Mouse (Mus musculus): ENCODE measurements around the gene Ano6. TPM values are rescaled to one million over a fixed set of nuclear protein-coding genes. Genes with fewer than 3 reads are reported as not detected.
A peak's percentile ranks its signal among the peaks of the same experiment; 100 is the strongest.

Gene Ano6
- polyA plus RNA-seq, 1 experiment, result 172 TPM

GRCm38 (mm10) chr15:95836646-95837434, 46.2 kb downstream of the Ano6 start:
- TF ChIP-seq POLR2A (IDR thresholded peaks at IDR 0.05; ENCODE audit: low read depth, low read length) (no peak), CTCF (IDR thresholded peaks at IDR 0.05; ENCODE audit: extremely low read depth, insufficient read length, insufficient replicate concordance, low read depth, low read length) (no peak)
- Histone ChIP-seq H3K27me3 (ENCODE audit: control insufficient read depth, insufficient read depth, low read length) (no peaks in the 10 kb centered on the region), H3K4me1 (ENCODE audit: control insufficient read depth, insufficient read depth, insufficient read length, low read length) (peaks cover 35% of the 10 kb centered on the region), H3K27ac (ENCODE audit: insufficient read depth, low read depth, low read length) (peak overlapping the region; percentile 89), H3K36me3 (ENCODE audit: control insufficient read depth, insufficient read depth, low read length) (peaks cover 9% of the 10 kb centered on the region; the same call in 1 of the 2 replicates), H3K4me3 (ENCODE audit: low read depth, low read length) (no peak overlapping the region)
- WGBS, result 26% methylated on average over 13 of the region's 13 CpGs

GRCm38 (mm10) chr15:95837570-95837969, 46.9 kb downstream of the Ano6 start:
- Histone ChIP-seq H3K36me3 (ENCODE audit: control insufficient read depth, insufficient read depth, low read length) (peaks cover 9% of the 10 kb centered on the region; the same call in 1 of the 2 replicates), H3K27me3 (ENCODE audit: control insufficient read depth, insufficient read depth, low read length) (no peaks in the 10 kb centered on the region), H3K4me1 (ENCODE audit: control insufficient read depth, insufficient read depth, insufficient read length, low read length) (peaks cover 39% of the 10 kb centered on the region), H3K27ac (ENCODE audit: insufficient read depth, low read depth, low read length) (peak overlapping the region; percentile 89), H3K4me3 (ENCODE audit: low read depth, low read length) (no peak overlapping the region)
- 40% methylated on average over 1 of the region's 1 CpGs for WGBS
- TF ChIP-seq POLR2A (IDR thresholded peaks at IDR 0.05; ENCODE audit: low read depth, low read length) (no peak), CTCF (IDR thresholded peaks at IDR 0.05; ENCODE audit: extremely low read depth, insufficient read length, insufficient replicate concordance, low read depth, low read length) (no peak)

GRCm38 (mm10) chr15:95838171-95839020, 47.8 kb downstream of the Ano6 start:
- Histone ChIP-seq H3K4me3 (ENCODE audit: low read depth, low read length) (no peak overlapping the region), H3K27me3 (ENCODE audit: control insufficient read depth, insufficient read depth, low read length) (no peaks in the 10 kb centered on the region), H3K4me1 (ENCODE audit: control insufficient read depth, insufficient read depth, insufficient read length, low read length) (peaks cover 43% of the 10 kb centered on the region), H3K27ac (ENCODE audit: insufficient read depth, low read depth, low read length) (peak overlapping the region; percentile 89), H3K36me3 (ENCODE audit: control insufficient read depth, insufficient read depth, low read length) (peaks cover 9% of the 10 kb centered on the region; the same call in 1 of the 2 replicates)
- 15% methylated on average over 11 of the region's 11 CpGs for WGBS
- TF ChIP-seq POLR2A (IDR thresholded peaks at IDR 0.05; ENCODE audit: low read depth, low read length) (no peak), CTCF (IDR thresholded peaks at IDR 0.05; ENCODE audit: extremely low read depth, insufficient read length, insufficient replicate concordance, low read depth, low read length) (no peak)

- Histone ChIP-seq H3K27me3 (ENCODE audit: control insufficient read depth, insufficient read depth, low read length) (no peaks in the 10 kb centered on the region), H3K27ac (ENCODE audit: insufficient read depth, low read depth, low read length) (peak overlapping the region; percentile 50; the same call in 1 of the 2 replicates), H3K36me3 (ENCODE audit: control insufficient read depth, insufficient read depth, low read length) (peaks cover 5% of the 10 kb centered on the region; the same call in 1 of the 2 replicates), H3K4me3 (ENCODE audit: low read depth, low read length) (no peak overlapping the region), H3K4me1 (ENCODE audit: control insufficient read depth, insufficient read depth, insufficient read length, low read length) (peaks cover 50% of the 10 kb centered on the region)
- TF ChIP-seq CTCF (IDR thresholded peaks at IDR 0.05; ENCODE audit: extremely low read depth, insufficient read length, insufficient replicate concordance, low read depth, low read length), result no peak
- no peak for TF ChIP-seq POLR2A (IDR thresholded peaks at IDR 0.05; ENCODE audit: low read depth, low read length)
- WGBS, result 76% methylated on average over 3 of the region's 3 CpGs
Measured at GRCm38 (mm10) chr15:95839789-95840188, 49.1 kb downstream of the Ano6 start.

GRCm38 (mm10) chr15:95843183-95843949, 52.7 kb downstream of the Ano6 start:
- TF ChIP-seq CTCF (IDR thresholded peaks at IDR 0.05; ENCODE audit: extremely low read depth, insufficient read length, insufficient replicate concordance, low read depth, low read length) (no peak), POLR2A (IDR thresholded peaks at IDR 0.05; ENCODE audit: low read depth, low read length) (no peak)
- 28% methylated on average over 18 of the region's 18 CpGs for WGBS
- peaks cover 4% of the 10 kb centered on the region; the same call in 1 of the 2 replicates for H3K36me3 ChIP-seq (ENCODE audit: control insufficient read depth, insufficient read depth, low read length)
- peak overlapping the region; percentile 37 for H3K4me3 ChIP-seq (ENCODE audit: low read depth, low read length)
- H3K27me3 ChIP-seq (ENCODE audit: control insufficient read depth, insufficient read depth, low read length), result no peaks in the 10 kb centered on the region
- peak overlapping the region; percentile 93 for H3K27ac ChIP-seq (ENCODE audit: insufficient read depth, low read depth, low read length)
- peaks cover 35% of the 10 kb centered on the region for H3K4me1 ChIP-seq (ENCODE audit: control insufficient read depth, insufficient read depth, insufficient read length, low read length)

- TF ChIP-seq CTCF (IDR thresholded peaks at IDR 0.05; ENCODE audit: extremely low read depth, insufficient read length, insufficient replicate concordance, low read depth, low read length), result no peak
- TF ChIP-seq POLR2A (IDR thresholded peaks at IDR 0.05; ENCODE audit: low read depth, low read length), result no peak
- Histone ChIP-seq H3K27me3 (ENCODE audit: control insufficient read depth, insufficient read depth, low read length) (no peaks in the 10 kb centered on the region), H3K27ac (ENCODE audit: insufficient read depth, low read depth, low read length) (peak overlapping the region; percentile 88), H3K36me3 (ENCODE audit: control insufficient read depth, insufficient read depth, low read length) (peaks cover 4% of the 10 kb centered on the region; the same call in 1 of the 2 replicates), H3K4me3 (ENCODE audit: low read depth, low read length) (no peak overlapping the region), H3K4me1 (ENCODE audit: control insufficient read depth, insufficient read depth, insufficient read length, low read length) (peaks cover 33% of the 10 kb centered on the region)
- WGBS, result 77% methylated on average over 2 of the region's 2 CpGs
Measured at GRCm38 (mm10) chr15:95844412-95844811, 53.8 kb downstream of the Ano6 start.

Data from small intestine, adult 2 months (tissue).